Mouse (Mus musculus) ES-Bruce4 (cell line): ENCODE data around the gene Plxna4.

Source experiments
- CTCF ChIP-seq: IDR thresholded peaks from one replicate; pipeline ENCODE4 v1.8.1; 2011; ENCODE audit warnings: low read depth, low read length
- EP300 ChIP-seq: IDR thresholded peaks from 2 replicates; pipeline ENCODE4 v1.6.1; 2011; ENCODE audit warnings: low read depth, low read length; ENCODE audit not compliant: insufficient read depth

DNA sequence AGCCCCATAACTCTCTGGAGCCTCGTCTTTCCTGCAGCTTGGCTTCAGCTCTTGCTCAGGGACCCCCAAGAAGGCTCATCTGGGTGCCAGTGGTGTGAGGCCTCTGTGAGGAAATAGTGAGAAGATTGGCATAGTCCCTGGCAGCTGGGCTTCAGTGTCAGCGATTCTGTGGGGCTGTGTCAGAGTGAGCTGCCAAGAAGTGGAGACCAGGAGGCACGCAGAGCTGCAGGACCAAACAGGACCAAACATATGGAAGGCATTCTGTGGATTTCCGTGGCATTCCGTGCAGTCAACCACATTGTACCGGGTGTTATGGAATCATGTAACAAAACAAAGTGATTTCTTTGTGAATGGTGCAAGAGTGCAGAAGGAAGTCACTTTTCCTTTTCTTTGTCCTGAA, 461.1 kb downstream of the Plxna4 start:
- TF ChIP-seq EP300 (no peak), CTCF (no peak)
